Mouse (Mus musculus) CH12.LX (cell line): ENCODE measurements at regions not wholly inside any gene's neighbourhood (a gene's known extent, or its start where the extent isn't known, plus 50 kb on each side); places are given as distances from the start of the nearest gene placed in this dataset.

Source experiments
- DNase-seq: peaks from one replicate; pipeline ENCODE4 v3.0.0-alpha.2; 2013; ENCODE audit errors: extremely low read depth
- H3K27ac ChIP-seq: 2 replicates; pipeline ENCODE4 v1.5.1; 2012; ENCODE audit warnings: low read depth, mild to moderate bottlenecking, control low read depth, moderate library complexity; ENCODE audit not compliant: insufficient read depth
- H3K27me3 ChIP-seq: replicated peaks from 2 replicates; pipeline ENCODE3; 2012; ENCODE audit warnings: inconsistent platforms
- H3K36me3 ChIP-seq, 2 experiments: replicated peaks in 1 of 2; 2 replicates each; pipeline versions ENCODE3 to v1.6.1; 2012; ENCODE audit warnings: inconsistent platforms in 1 of 2, low read length in 1 of 2, mild to moderate bottlenecking in 1 of 2, mixed read lengths in 1 of 2, moderate library complexity in 1 of 2; ENCODE audit not compliant: control insufficient read depth in 1 of 2, insufficient read depth in 1 of 2
- H3K4me1 ChIP-seq, 2 experiments: 2 replicates each; pipeline ENCODE4 v1.6.1; 2012; ENCODE audit warnings: inconsistent platforms in 1 of 2, moderate library complexity in 1 of 2; ENCODE audit not compliant: insufficient read depth in 2 of 2, control insufficient read depth in 1 of 2
- H3K4me2 ChIP-seq: 2 replicates; pipeline ENCODE4 v1.6.1; 2012; ENCODE audit warnings: low read depth, mild to moderate bottlenecking, control low read depth; ENCODE audit not compliant: poor library complexity, insufficient read depth, severe bottlenecking
- H3K4me3 ChIP-seq, 3 experiments: fragments of 150-350 bp in 1 of 3; sonication (generic) in 1 of 3; replicated peaks in 1 of 3; 2 replicates each; pipeline versions ENCODE3 to v1.5.1; 2011 to 2012; ENCODE audit warnings: low read depth in 2 of 3, low read length in 2 of 3, mild to moderate bottlenecking in 2 of 3, moderate library complexity in 2 of 3, control low read depth in 1 of 3, improper control_type of control experiment in 1 of 3, inconsistent platforms in 1 of 3, mixed read lengths in 1 of 3; ENCODE audit not compliant: poor library complexity in 1 of 3
- H3K79me2 ChIP-seq: replicated peaks from 2 replicates; pipeline ENCODE4 v1.6.1; 2012; ENCODE audit warnings: mild to moderate bottlenecking, moderate library complexity; ENCODE audit not compliant: control insufficient read depth, poor library complexity, insufficient read depth, severe bottlenecking; ENCODE audit errors: extremely low read depth
- H3K9ac ChIP-seq: 2 replicates; pipeline ENCODE4 v1.6.1; 2012; ENCODE audit warnings: low read depth, mild to moderate bottlenecking, control low read depth, moderate library complexity; ENCODE audit not compliant: insufficient read depth
- H3K9me3 ChIP-seq: replicated peaks from 2 replicates; pipeline ENCODE3; 2012; ENCODE audit warnings: low read length, inconsistent platforms, mixed read lengths
- BHLHE40 ChIP-seq: IDR thresholded peaks from 2 replicates; pipeline ENCODE4 v1.6.1; 2011; ENCODE audit warnings: mild to moderate bottlenecking, low read depth, low read length, improper control_type of control experiment
- CHD1 ChIP-seq: IDR thresholded peaks from 2 replicates; pipeline ENCODE4 v1.6.1; 2012; ENCODE audit warnings: low read depth, low read length, improper control_type of control experiment, inconsistent platforms
- CHD2 ChIP-seq: IDR thresholded peaks from 2 replicates; pipeline ENCODE4 v1.6.1; 2011; ENCODE audit warnings: low read length, improper control_type of control experiment
- ELF1 ChIP-seq: IDR thresholded peaks from 2 replicates; pipeline ENCODE4 v1.6.1; 2014; ENCODE audit warnings: low read depth, mild to moderate bottlenecking, inconsistent platforms, low read length, improper control_type of control experiment
- EP300 ChIP-seq: IDR thresholded peaks from 2 replicates; pipeline ENCODE4 v1.6.1; 2011; ENCODE audit warnings: low read length, improper control_type of control experiment
- GABPA ChIP-seq: IDR thresholded peaks from 2 replicates; pipeline ENCODE4 v1.6.1; 2012; ENCODE audit warnings: low read depth, low read length, improper control_type of control experiment, inconsistent platforms; ENCODE audit not compliant: insufficient replicate concordance
- HCFC1 ChIP-seq: IDR thresholded peaks from 2 replicates; pipeline ENCODE4 v1.6.1; 2012; ENCODE audit warnings: low read depth, mild to moderate bottlenecking, inconsistent platforms, low read length, improper control_type of control experiment
- IRF4 ChIP-seq: IDR thresholded peaks from 2 replicates; pipeline ENCODE4 v1.6.1; 2014; ENCODE audit warnings: low read depth, mild to moderate bottlenecking, inconsistent platforms, low read length, improper control_type of control experiment
- JUN ChIP-seq: IDR thresholded peaks from 2 replicates; pipeline ENCODE4 v1.6.1; 2011; ENCODE audit warnings: low read depth, mild to moderate bottlenecking, low read length, improper control_type of control experiment, moderate library complexity; ENCODE audit not compliant: insufficient read depth
- JUND ChIP-seq: conservative IDR thresholded peaks from 2 replicates; pipeline ENCODE4 v1.6.1; 2011; ENCODE audit warnings: low read depth, low read length, improper control_type of control experiment
- KAT2A ChIP-seq: IDR thresholded peaks from 2 replicates; pipeline ENCODE4 v1.6.1; 2012; ENCODE audit warnings: low read length, improper control_type of control experiment, inconsistent platforms; ENCODE audit not compliant: insufficient replicate concordance
- MXI1 ChIP-seq: IDR thresholded peaks from 2 replicates; pipeline ENCODE4 v1.6.1; 2011; ENCODE audit warnings: mild to moderate bottlenecking, low read depth, low read length, improper control_type of control experiment
- MYC ChIP-seq: IDR thresholded peaks from 2 replicates; pipeline ENCODE4 v1.6.1; 2011; ENCODE audit warnings: low read depth, mild to moderate bottlenecking, improper control_type of control experiment, low read length
- NELFE ChIP-seq: IDR thresholded peaks from 2 replicates; pipeline ENCODE4 v1.6.1; 2011; ENCODE audit warnings: low read depth, low read length, improper control_type of control experiment
- PAX5 ChIP-seq: IDR thresholded peaks from 2 replicates; pipeline ENCODE4 v1.6.1; 2012; ENCODE audit warnings: low read length, inconsistent platforms, mixed read lengths
- POLR2AphosphoS2 ChIP-seq: IDR thresholded peaks from 2 replicates; pipeline ENCODE4 v1.6.1; 2011; ENCODE audit warnings: low read depth, low read length, improper control_type of control experiment
- SMC3 ChIP-seq: IDR thresholded peaks from 2 replicates; pipeline ENCODE4 v1.6.1; 2011; ENCODE audit warnings: low read depth, low read length, improper control_type of control experiment
- TBP ChIP-seq: conservative IDR thresholded peaks from 2 replicates; pipeline ENCODE4 v1.6.1; 2011; ENCODE audit warnings: low read depth, low read length, improper control_type of control experiment
- TCF12 ChIP-seq: IDR thresholded peaks from 2 replicates; pipeline ENCODE4 v1.6.1; 2014; ENCODE audit warnings: low read depth, mild to moderate bottlenecking, inconsistent platforms, low read length, improper control_type of control experiment
- UBTF ChIP-seq: IDR thresholded peaks from 2 replicates; pipeline ENCODE4 v1.6.1; 2012; ENCODE audit warnings: low read depth, mild to moderate bottlenecking, inconsistent platforms, low read length, improper control_type of control experiment, moderate library complexity
- USF1 ChIP-seq: IDR thresholded peaks from 2 replicates; pipeline ENCODE4 v1.6.1; 2014; ENCODE audit warnings: low read depth, mild to moderate bottlenecking, inconsistent platforms, low read length, improper control_type of control experiment
- ZKSCAN1 ChIP-seq: IDR thresholded peaks from 2 replicates; pipeline ENCODE4 v1.6.1; 2012; ENCODE audit warnings: low read depth, inconsistent platforms, low read length, improper control_type of control experiment, borderline replicate concordance
- ZNF384 ChIP-seq: IDR thresholded peaks from 2 replicates; pipeline ENCODE4 v1.6.1; 2012; ENCODE audit warnings: low read depth, low read length, improper control_type of control experiment, inconsistent platforms
- dilution Hi-C: fragments of 300-500 bp; cut with MboI; formaldehyde crosslinking; loops from 2 replicates; pipeline ENCODE4 v1.14.3; 2020; ENCODE audit warnings: low sequenced_read_pairs; ENCODE audit not compliant: extremely low pct_unique_long_range_greater_than_20kb, extremely low pct_ligation_motif_present
- in situ Hi-C: fragments of 300-500 bp; cut with MboI; formaldehyde crosslinking; loops from 3 replicates; pipeline ENCODE4 v1.14.3; 2019; ENCODE audit warnings: low sequenced_read_pairs, low pct_ligation_motif_present, low pct_unique_long_range_greater_than_20kb, mixed read lengths

GRCm38 (mm10) chr12:112255223-112255622 is 109.2 kb downstream of the Kif26a start:
- no peak for TF ChIP-seq CHD2
- no peak for TF ChIP-seq BHLHE40
- TF ChIP-seq CHD1 = no peak
- TF ChIP-seq JUND = no peak
- no peak for TF ChIP-seq KAT2A
- TF ChIP-seq USF1 = no peak
- no peak for TF ChIP-seq NELFE
- TF ChIP-seq SMC3 = no peak
- no peak for TF ChIP-seq MXI1
- TF ChIP-seq ZKSCAN1 = no peak
- TF ChIP-seq UBTF = no peak
- no peak for DNase-seq
- dilution Hi-C loops (no loop called here), in situ Hi-C loops (no loop called here)
- no peak overlapping the region for H3K9ac ChIP-seq
- H3K9me3 ChIP-seq = peaks cover 8% of the 10 kb centered on the region
- H3K79me2 ChIP-seq = no peaks in the 10 kb centered on the region
- peaks cover 81% of the 10 kb centered on the region for H3K27me3 ChIP-seq
- no peak overlapping the region for H3K4me2 ChIP-seq
- H3K27ac ChIP-seq = no peak overlapping the region
- no peaks in the 10 kb centered on the region for H3K36me3 ChIP-seq
- no peaks in the 10 kb centered on the region for H3K4me1 ChIP-seq
- H3K4me3 ChIP-seq = no peak overlapping the region

GRCm38 (mm10) chr12:112257691-112258090 is 111.7 kb downstream of the Kif26a start:
- H3K27me3 ChIP-seq = peaks cover 80% of the 10 kb centered on the region
- H3K79me2 ChIP-seq = no peaks in the 10 kb centered on the region
- no peak for DNase-seq
- dilution Hi-C loops = no loop called here
- no peak overlapping the region for H3K27ac ChIP-seq
- no peaks in the 10 kb centered on the region for H3K36me3 ChIP-seq
- no peak overlapping the region for H3K4me3 ChIP-seq
- no peak for TF ChIP-seq JUND
- TF ChIP-seq TCF12 = no peak
- TF ChIP-seq MYC = no peak
- no peak for TF ChIP-seq IRF4
- no peak for TF ChIP-seq ELF1
- no peak for TF ChIP-seq JUN
- TF ChIP-seq POLR2AphosphoS2 = no peak
- TF ChIP-seq NELFE = no peak
- no peak for TF ChIP-seq PAX5
- no peak for TF ChIP-seq ZNF384
- no peak for TF ChIP-seq USF1
- no peak for TF ChIP-seq GABPA
- no peak for TF ChIP-seq ZKSCAN1
- TF ChIP-seq CHD2 = no peak
- no peak for TF ChIP-seq MXI1
- TF ChIP-seq TBP = no peak
- TF ChIP-seq HCFC1 = no peak
- TF ChIP-seq EP300 = no peak
- no peak for TF ChIP-seq BHLHE40
- no peaks in the 10 kb centered on the region for H3K4me1 ChIP-seq
- in situ Hi-C loops = no loop called here
- no peak overlapping the region for H3K4me2 ChIP-seq
- H3K9me3 ChIP-seq = peaks cover 8% of the 10 kb centered on the region
- H3K9ac ChIP-seq = no peak overlapping the region
